Mouse (Mus musculus) regulatory T cell (primary cell): Measurements from ENCODE around the gene Tex12.

Experiments used
- in situ Hi-C: fragments of 300-600 bp; cut with MboI, MseI; formaldehyde crosslinking; loops from one replicate; pipeline ENCODE4 v1.15.1; 2025; ENCODE audit warnings: high pct_unique_total_duplicates

Gene Tex12

GRCm38 (mm10) chr9:50561145-50561917, at the start of gene Tex12:
Gene Tex12 (minus strand): TSS chr9:50561325.
- in situ Hi-C loops, result no loop called here

- in situ Hi-C loops, result no loop called here
Observed at GRCm38 (mm10) chr9:50604338-50604737, 43.2 kb upstream of the Tex12 start.

GRCm38 (mm10) chr9:50603998-50604324, 42.8 kb upstream of the Tex12 start:
- in situ Hi-C loops, result no loop called here

GRCm38 (mm10) chr9:50603189-50603997, 42.3 kb upstream of the Tex12 start, which contains the start of the genes Sdhd and Timm8b:
Gene Sdhd (minus strand): TSS chr9:50603812.
Gene Timm8b (plus strand): TSS chr9:50603910.
- in situ Hi-C loops, result no loop called here

- in situ Hi-C loops, result no loop called here
Observed at GRCm38 (mm10) chr9:50602055-50602845, 41.1 kb upstream of the Tex12 start.

GRCm38 (mm10) chr9:50601536-50601935, 40.4 kb upstream of the Tex12 start:
- in situ Hi-C loops, result no loop called here

GRCm38 (mm10) chr9:50596973-50597372, 35.8 kb upstream of the Tex12 start:
- in situ Hi-C loops, result no loop called here

GRCm38 (mm10) chr9:50594794-50595417, 33.8 kb upstream of the Tex12 start:
- in situ Hi-C loops, result loop anchor here (5.0 kb wide), 1 partner anchor 128 kb away; no protein-coding TSS in a partner anchor

- in situ Hi-C loops, result loop anchor here (5.0 kb wide), 1 partner anchor 126 kb away; no protein-coding TSS in a partner anchor
Observed at GRCm38 (mm10) chr9:50593544-50593943, 32.4 kb upstream of the Tex12 start.

GRCm38 (mm10) chr9:50592955-50593354, 31.8 kb upstream of the Tex12 start:
- in situ Hi-C loops, result loop anchor here (5.0 kb wide), 1 partner anchor 126 kb away; no protein-coding TSS in a partner anchor

- in situ Hi-C loops, result loop anchor here (5.0 kb wide), 1 partner anchor 124 kb away; no protein-coding TSS in a partner anchor
Observed at GRCm38 (mm10) chr9:50590856-50591518, 29.9 kb upstream of the Tex12 start.

- in situ Hi-C loops, result loop anchor here (5.0 kb wide), 1 partner anchor 40 kb away; no protein-coding TSS in a partner anchor
Observed at GRCm38 (mm10) chr9:50586955-50587354, 25.8 kb upstream of the Tex12 start.

GRCm38 (mm10) chr9:50585145-50585818, 24.2 kb upstream of the Tex12 start:
- in situ Hi-C loops, result loop anchor here (5.0 kb wide), 1 partner anchor 38 kb away; no protein-coding TSS in a partner anchor

GRCm38 (mm10) chr9:50580370-50580769, 19.2 kb upstream of the Tex12 start:
- in situ Hi-C loops, result no loop called here

GRCm38 (mm10) chr9:50569599-50570525, 8.7 kb upstream of the Tex12 start:
- in situ Hi-C loops, result no loop called here

GRCm38 (mm10) chr9:50567881-50568280, 6.8 kb upstream of the Tex12 start:
- in situ Hi-C loops, result no loop called here

- in situ Hi-C loops, result no loop called here
Observed at GRCm38 (mm10) chr9:50567372-50567771, 6.2 kb upstream of the Tex12 start.

GRCm38 (mm10) chr9:50565940-50566339, 4.8 kb upstream of the Tex12 start:
- in situ Hi-C loops, result no loop called here

GRCm38 (mm10) chr9:50565173-50565572, 4.0 kb upstream of the Tex12 start:
- in situ Hi-C loops, result no loop called here
